Mouse (Mus musculus): Measurements from ENCODE around the gene Tmcc3.

Tmcc3 gene

DNA sequence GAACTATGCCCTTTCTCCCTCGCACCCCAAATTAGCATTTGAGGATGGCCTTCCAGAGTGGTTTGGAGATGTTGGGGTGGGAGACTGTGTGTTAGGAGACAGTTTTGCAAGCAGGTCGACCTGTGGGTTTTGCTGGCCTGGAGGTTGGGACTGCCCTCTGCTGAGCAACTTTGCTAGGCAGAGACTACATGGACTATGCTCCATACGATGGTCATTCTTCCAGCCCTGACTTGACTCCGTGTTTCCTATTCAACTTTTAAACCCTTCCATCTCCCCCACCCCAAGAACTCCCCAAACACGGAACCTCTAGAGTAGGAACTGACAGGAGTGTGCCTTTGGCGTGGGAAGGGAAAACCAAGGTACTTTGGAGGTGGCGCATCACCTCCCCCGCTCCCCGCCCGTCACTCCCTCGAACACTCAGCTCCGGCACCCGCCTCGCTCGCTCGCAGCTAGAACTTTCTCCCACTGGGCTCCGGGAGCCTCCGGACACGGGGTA lies at the start of gene Tmcc3:
Gene Tmcc3 (plus strand): TSS at position 439 of the 496 bp plus-strand sequence.
- no peak for DNase-seq (ENCODE audit: low read depth, low spot score)

DNA sequence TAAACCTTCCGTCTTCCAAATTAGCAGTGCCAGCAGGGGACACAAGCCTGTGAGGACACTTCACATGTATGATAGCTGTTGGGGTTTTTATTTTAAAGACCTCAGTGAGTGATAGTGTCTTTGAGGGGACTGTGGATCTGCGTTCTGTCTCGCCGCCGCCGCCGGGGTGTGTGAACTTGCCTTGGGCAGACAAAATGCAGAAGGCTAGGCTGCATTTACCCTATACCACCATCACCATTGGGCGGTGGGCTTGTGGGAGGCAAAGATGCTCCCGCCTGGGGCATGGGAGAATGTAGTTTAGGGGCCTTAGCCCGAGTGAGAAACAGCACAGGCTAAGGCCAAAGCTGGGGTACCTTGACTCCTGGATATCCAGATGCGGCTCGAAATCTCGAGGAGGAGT lies 49.1 kb upstream of the Tmcc3 start:
- no peak for DNase-seq (ENCODE audit: low read depth, low spot score)

DNA sequence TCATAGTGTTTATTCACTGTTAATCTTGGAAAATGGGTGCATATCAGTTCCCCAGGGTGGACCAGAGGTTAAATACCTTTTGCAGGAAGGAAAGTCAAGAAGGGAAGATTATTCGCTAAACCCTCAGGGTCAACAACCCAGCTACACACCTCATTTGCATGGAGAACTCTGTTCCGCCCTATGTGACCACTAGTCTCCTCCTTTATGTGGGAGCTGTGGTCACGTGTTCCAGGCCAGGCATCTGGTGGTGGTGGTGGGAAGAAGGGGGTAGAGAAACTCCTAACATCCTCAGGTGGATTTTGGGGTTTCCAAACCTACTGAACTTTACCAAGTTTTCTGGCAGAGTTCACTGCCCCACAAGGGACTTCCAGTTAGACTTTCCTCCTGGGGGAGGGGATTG lies 48.5 kb upstream of the Tmcc3 start:
- no peak for DNase-seq (ENCODE audit: low read depth, low spot score)

DNA sequence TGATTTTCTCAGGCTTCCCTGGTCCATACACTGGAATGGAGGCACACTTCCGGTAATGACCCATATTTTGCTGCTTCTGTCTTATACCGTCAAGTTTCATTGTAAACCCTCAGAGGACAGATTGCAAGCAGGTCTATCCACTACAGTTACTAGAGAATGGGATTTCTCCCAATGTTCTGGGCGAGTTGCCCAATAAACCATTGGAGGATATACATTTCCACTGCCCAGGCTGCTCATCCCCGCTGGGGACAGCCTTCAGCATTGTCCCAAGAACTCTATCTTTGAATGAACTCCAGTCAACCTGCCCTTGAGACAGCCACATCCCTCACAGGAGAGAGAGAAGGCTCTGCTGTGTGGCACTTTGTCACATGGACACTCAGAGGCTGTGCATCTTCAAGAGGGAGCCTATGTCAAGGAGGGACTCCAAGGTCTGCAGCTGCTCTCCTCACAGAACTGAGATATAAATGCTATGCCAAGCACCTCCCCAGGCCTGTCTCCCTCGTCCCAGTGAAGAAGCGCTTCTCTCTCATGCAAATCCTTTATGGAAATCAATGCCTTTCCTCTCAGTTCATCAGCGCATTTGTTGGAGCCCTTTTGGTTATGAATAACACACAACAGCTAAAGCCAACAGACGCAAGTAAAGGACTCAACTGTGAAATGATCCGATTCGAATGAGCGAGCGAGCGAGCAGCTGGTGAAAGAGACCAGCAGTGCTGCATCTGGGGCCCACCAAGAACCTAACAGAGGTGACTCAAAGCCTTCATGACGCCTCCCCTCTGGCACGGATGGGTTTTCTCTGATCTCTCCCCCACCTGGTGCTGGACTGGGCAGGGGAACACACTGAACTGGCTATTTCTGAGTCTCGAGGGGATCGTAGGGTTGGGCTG lies 45.9 kb upstream of the Tmcc3 start:
- no peak for DNase-seq (ENCODE audit: low read depth, low spot score)

DNA sequence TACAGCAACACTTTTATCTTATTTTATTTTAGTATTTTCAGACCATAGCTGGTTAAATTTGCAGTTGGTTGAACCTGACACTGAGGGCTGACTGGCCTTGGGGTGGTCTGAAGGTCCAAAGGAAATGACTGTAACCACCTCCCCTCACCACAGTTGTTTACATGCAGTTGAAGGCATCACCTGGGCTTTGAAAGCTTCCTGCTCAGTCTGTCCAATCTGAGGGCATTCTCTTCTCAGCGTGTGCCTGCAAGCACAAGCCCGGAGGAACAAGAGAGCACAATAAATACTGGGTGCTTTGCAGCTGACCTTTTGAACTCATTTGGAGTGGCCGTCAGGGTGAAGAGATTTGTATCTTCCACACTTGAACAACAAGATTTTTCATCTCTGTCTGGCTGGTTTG lies 36.4 kb upstream of the Tmcc3 start:
- no peak for DNase-seq (ENCODE audit: low read depth, low spot score)

DNA sequence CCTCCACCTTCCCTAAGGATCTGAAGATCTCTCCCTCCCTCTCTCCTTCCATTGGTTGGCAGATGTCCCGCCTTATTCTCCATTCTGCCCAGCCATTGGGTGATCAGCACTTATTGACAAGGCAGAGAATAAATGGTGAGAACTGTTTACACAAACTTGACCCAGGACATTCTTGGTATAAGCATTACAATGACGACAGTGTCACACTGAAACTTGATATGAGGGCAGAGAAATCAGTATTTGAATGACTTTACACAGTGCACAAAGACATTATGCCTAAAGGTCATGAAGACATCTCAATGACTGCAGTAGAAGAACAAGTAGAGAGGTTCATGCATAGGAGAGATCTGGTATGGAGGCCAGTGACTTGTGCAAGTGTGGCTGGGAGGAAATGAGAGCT lies 35.2 kb upstream of the Tmcc3 start:
- no peak for DNase-seq (ENCODE audit: low read depth, low spot score)

DNA sequence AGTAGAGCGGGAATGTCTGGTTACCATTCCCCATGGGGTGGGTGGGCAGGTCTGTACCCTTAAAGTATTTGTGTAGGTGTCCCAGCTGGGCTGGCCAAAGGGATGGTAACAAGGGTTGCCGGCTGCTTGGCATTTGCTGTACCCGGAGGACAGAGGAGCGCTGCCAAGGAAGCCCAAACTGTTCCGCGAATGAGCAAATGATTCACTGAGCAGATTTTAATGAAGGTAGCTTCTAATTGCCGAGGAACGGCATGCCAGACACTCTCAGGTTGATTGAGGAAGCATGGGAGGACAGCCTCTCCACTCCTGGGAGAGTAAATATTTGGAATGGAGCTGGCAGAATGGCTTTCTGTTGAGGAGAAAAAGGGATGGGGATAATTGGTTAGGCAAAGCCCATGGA lies 29.6 kb upstream of the Tmcc3 start:
- no peak for DNase-seq (ENCODE audit: low read depth, low spot score)

DNA sequence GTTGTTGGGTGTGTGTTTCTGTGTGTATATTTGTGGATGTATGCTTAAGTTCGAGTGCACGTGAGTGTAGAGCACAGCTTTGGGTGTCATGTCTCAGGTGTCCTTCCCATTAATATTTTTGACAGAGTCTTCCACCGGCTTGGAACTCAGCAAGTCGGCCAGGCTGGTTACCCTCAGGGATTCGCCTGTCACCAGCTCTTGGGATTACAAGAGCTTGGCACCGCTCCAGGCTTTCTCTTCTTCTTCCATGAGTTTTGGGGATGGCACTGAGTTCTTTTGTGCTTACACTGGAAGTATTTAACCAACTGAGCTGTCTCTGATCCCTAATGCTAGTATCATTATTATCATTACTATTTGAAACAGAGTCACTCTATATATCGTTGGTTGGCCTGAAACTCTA lies 29.0 kb upstream of the Tmcc3 start:
- no peak for DNase-seq (ENCODE audit: low read depth, low spot score)

DNA sequence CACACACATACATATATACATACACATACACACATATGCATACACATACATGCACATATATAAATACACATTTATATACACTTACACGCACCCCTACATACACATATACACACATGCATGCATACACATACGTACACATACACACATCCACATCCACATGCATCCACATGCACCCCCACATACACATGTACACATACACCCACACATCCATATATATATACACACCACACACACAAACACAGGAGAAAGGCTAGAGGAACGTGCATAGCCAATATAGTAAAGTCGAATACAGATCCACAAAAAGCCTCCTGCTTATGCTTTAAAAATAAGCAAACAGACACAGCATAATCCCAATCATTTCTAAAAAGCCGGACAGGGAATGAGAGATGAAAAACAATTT lies 17.3 kb upstream of the Tmcc3 start:
- DNase-seq (ENCODE audit: low read depth, low spot score): no peak

DNA sequence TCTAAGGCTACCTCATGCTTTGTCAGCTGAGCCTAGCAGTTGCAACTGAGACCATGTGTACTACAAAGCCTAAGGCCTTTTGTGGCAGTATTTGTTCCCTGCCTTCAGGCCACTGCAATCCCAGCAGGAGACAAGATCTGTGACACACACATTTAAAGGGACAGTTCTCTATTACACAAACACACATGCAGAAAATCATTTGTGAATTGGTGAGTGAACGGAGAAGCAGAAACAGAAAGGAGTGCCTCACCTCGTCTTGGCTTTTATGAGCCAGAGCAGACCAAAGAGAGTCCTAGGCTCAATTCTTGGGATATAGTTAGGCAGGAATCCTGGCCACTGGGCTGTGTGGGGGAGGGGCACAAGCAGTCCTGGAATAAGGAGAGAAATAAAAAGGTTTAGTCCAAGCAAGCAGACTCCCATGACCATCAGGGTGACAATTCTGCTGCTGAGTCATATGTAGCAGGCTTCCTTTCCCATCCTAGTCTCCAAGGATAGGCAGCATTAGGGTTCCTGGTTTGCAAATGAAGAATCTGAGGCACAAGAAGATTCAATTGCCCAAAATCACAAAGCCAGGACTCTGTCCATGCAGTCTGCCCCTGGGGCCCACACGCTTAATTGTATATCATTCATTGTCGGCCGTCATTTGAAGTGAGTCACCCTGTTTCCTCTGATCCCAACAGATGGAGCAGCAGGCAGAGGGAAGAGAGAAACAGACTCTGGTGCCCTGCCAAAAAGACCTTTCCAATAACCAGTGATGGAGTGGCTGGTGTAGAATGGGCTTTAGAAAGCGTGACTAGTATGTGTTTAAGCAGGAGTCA lies 16.6 kb upstream of the Tmcc3 start:
- no peak for DNase-seq (ENCODE audit: low read depth, low spot score)

DNA sequence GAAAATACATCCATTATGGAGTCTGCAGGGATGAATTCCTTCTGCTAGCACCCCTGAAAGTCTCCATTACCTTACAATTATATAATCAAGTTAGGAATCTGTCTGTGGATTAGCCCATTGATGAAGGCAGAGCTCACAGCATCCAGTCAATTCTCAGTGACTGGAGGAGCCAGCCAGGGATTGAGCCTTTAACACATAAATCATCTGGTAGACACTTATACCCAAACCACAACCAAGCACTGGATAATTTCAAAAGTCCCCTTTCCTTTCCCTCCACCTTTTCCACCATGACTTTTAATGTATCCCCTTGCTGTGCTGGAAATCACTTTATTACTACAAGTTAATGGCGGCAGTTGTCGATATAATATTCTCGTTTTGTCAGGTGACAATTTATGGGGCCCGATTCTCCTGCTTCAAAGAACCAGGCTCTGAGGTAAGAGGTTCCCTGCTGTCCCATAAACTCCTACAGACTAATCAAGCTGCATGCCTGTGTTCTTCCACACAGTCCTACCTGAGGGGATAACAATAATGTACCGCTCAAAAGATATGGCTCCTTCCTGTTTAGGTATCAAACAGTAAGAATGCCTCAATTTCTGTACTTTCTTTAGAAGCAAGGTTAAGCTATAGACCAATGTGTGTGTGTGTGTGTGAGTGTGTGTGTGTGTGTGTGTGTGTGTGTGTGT lies 15.7 kb upstream of the Tmcc3 start:
- DNase-seq (ENCODE audit: low read depth, low spot score): no peak

DNA sequence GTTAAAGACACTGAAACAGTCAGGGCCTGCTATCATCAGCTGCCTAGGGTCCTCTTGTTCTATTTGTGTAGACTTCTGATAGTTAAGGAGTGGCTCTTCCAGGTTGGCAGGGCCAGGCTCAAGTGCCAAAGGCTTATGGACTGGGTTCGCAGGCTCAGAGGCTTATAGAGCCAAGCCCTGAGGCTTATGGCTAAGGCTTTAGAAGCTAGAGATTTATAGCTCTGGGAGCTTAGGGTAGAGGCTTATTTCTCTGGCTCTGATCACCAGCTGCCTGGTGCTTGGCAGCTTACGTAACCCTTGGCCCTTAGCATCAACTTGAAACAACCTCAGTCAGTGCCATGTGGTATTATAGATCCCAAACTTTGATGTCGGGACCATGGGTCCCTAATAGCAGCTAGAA lies 13.3 kb upstream of the Tmcc3 start, which contains the start of gene Gm4792:
Gene Gm4792 (minus strand): TSS at position 233 of the 400 bp plus-strand sequence.
- no peak for DNase-seq (ENCODE audit: low read depth, low spot score)

DNA sequence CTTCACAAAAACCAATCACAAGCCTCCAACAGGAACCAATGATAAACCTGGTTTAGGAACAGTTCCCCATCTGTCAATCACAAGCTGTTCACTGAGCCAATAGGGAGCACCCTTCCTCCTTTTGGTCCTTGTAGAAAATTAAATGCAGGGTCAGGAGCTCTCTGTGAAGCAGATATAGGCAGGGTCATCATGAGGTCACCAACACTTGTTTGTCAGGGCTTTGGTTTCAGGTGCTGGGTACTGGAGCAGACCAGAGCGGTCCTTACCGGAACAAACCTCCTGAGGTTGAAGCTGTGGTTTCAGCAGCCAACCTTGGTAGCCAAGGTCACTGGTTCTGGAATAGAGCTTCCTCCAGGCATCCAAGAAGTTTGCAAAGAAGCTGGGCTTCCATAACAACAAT lies 12.4 kb upstream of the Tmcc3 start:
- DNase-seq (ENCODE audit: low read depth, low spot score): no peak

DNA sequence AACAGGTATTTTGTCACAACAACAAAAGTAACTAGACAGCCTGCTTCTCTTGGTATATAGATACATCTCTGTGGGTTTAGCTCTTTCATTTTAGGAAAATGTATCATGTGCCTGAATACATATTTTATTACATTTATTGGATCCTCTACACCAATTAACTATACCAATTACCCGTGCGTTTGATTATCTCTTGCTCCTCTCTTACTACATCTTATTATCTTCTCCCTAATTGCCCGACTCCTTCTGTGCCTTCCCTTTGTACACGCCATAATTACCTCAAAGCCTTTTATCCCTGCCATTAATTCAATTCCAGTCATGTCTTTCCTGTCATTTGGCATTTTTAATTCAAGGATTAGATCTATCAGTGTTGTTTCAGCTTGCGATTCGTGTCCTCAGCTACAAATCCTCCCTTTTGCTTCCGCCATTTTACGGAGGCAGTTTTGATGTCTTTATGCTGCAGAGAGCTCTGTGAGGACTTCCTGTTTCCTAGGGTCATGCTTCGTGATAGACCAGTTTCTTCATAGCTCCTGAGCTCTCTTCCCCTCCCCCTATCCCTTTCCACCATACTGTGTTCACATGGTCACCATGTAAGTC lies 7.6 kb upstream of the Tmcc3 start:
- no peak for DNase-seq (ENCODE audit: low read depth, low spot score)

DNA sequence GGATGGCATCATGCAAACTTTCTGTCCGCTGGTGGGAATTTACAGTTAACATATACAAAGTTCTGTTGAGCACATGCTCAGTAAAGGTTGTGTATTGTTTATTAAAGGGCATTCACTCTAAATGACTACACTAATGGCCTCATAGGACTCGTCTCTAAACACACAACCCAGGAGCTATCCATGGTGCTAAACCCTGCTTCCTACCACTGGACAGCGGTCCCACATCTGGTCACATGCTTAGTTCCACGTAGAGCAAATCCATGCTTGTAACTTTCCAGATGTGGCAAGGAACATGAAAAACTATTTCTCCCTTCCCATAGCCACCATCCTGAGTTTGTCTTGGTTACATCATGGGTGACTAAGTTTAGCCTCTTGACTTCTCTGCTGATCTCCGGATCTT lies 6.2 kb upstream of the Tmcc3 start:
- DNase-seq (ENCODE audit: low read depth, low spot score): peak; percentile 78

DNA sequence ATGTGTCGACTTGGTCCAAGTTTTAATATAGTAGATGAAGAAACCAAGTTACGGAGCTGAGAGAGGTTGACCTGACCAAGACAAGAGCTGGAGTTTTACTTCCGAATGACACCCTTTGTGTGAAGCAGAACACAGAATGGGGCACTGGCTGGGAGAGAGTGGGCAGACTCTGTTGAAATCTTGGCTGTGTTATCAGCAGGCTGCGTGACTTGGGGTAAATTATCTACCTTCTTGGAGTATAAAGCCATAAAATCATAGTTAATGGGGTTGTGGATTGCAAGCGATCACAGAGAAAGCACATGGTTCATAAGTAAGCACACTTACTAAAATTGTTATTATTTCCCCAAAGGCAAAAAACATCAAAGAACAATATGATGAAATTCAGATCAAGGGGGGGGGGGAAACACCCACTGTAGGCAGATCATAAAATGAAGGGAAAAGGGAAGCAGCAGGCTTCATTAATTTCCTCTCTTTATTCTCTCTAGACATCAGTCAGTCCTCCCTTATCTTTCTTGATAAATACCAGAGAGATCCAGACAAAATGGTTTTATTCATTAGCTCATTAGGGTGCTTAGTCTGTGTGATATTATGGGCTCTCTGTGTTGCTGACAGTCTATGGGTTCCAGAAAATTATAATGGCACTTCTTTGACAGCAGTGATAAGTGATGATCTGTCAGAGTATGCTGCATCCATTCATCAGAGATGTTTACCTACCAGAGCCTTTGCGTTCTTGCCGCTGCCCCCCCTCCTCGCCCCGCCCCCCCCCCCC lies 1.1 kb upstream of the Tmcc3 start:
- no peak for DNase-seq (ENCODE audit: low read depth, low spot score)

DNA sequence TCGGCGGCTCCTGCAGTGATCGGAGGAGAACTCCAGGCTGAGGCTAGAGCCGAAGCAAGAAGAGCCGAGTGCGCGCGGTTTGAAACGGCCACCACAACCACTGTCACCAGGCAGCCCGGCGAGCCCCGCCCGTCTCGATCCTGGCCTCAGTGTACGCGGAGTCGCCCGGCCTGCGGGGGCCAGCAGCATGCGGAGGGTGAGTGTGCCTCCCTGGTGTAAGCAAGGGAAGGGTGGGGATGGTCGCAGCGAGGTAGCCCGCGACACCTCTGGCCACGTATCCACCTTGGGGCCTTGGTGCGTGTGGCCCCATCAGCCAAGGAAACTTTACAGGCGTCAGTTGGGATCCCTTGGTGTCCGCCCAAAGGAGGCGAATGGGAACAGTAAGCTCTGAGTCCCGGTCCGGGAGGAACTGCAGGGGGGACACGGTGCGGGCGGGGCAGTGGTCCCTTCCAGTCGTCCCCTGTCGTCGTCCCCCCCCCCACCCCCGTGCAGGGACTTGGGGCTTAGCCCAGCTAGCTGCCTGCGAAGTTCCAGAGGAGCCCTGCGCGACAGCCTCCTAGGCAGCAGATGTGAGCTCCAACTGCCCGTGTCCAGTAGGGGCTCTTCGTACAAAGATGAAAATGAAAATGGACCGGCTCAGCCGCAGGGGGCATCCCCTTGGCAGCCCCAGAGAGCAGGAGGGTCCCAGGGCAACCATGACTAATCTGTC lies 412 bp downstream of the Tmcc3 start:
- no peak for DNase-seq (ENCODE audit: low read depth, low spot score)

DNA sequence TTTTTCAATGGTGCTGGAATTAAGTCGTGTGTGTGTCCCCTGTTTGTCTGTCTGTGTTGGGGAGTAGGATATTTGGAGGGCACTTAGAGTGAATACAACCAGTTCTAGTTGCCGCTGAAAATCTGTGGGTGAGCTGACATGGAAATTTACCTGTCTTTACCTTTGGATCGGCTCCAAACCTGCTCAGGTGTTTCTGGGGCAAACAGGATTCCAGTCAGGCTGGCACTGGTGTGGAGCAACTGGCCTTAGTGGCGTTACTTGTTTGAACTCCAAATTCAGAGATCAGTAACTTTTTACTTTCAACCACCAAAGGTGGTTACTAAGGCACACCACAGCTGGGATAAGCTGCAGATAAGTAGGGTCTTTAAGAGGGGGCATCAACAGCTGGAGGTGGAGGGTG lies 1.4 kb downstream of the Tmcc3 start:
- DNase-seq (ENCODE audit: low read depth, low spot score): no peak

DNA sequence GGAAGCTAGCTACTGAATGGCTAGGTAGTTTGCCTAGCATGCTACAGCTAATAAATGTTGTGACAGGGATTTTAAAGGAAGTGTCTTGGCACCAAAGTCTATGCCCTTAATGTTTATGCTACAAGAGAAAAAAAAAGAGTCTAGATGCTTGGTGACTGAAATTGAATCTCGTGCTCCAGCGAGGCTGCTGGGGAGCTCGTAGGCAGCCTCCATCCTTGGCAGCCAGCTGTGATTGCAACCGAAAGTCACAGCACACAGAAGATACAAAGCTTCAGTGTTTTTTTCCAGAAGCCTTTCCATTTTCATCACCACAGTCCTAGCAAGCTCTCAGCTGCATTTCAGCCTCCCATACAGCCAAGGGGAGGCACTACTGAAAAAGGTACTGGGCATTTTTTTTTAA lies 6.8 kb downstream of the Tmcc3 start:
- DNase-seq (ENCODE audit: low read depth, low spot score): no peak

DNA sequence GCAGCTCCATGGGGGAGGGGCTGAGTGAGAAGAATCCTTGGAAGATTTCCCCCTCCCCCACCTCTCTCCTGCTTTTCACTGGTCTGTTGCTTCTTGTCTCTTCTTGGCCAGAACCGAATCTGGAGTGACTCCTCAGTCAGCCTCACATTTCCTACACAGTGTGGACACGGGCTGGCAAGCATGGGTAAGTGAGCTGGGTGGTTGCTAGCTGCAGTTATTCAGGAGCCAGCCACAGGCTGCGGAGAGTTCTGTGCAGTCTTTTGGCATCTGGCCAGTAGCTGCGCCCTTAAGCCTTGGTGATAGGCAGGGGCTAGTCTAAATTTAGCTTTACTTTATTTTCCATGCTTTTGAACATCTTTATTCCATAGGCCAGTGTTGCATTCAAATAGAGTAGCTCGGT lies 18.2 kb downstream of the Tmcc3 start:
- DNase-seq (ENCODE audit: low read depth, low spot score): no peak
